Mouse (Mus musculus) stomach, embryonic 16.5 days (tissue): ENCODE data around the gene Cox6a2. TPM values are rescaled to one million over a fixed set of nuclear protein-coding genes. Genes with fewer than 3 reads are reported as not detected.

Source experiments
- ATAC-seq: fragments of 200-750 bp; cut with Nextera tagmentation; 2 replicates; pipeline ENCODE4 v1.8.0; 2017; ENCODE audit warnings: moderate number of reproducible peaks, moderate TSS enrichment; ENCODE audit not compliant: insufficient read depth, low FRiP score
- H3K27ac ChIP-seq: fragments of 300-500 bp; sonication (generic); 2 replicates; pipeline ENCODE4 v1.5.1; 2014; ENCODE audit warnings: low read length
- H3K27me3 ChIP-seq: fragments of 300-500 bp; sonication (generic); 2 replicates; pipeline ENCODE4 v1.6.1; 2014; ENCODE audit warnings: low read length, control low read depth, mixed read lengths; ENCODE audit not compliant: control insufficient read depth, insufficient read depth
- H3K36me3 ChIP-seq: fragments of 300-500 bp; sonication (generic); 2 replicates; pipeline ENCODE4 v1.6.1; 2014; ENCODE audit warnings: low read length; ENCODE audit not compliant: control insufficient read depth, insufficient read depth
- H3K4me1 ChIP-seq: fragments of 300-500 bp; sonication (generic); 2 replicates; pipeline ENCODE4 v1.6.1; 2014; ENCODE audit warnings: low read length, control low read depth, mixed read lengths; ENCODE audit not compliant: control insufficient read depth, insufficient read depth
- H3K4me2 ChIP-seq: fragments of 300-500 bp; sonication (generic); 2 replicates; pipeline ENCODE4 v1.6.1; 2014; ENCODE audit warnings: low read depth, low read length, mixed read lengths
- H3K4me3 ChIP-seq: fragments of 300-500 bp; sonication (generic); replicated peaks from 2 replicates; pipeline ENCODE4 v1.5.1; 2014; ENCODE audit warnings: mild to moderate bottlenecking, low read length
- H3K9ac ChIP-seq: fragments of 300-500 bp; sonication (generic); 2 replicates; pipeline ENCODE4 v1.6.1; 2014; ENCODE audit warnings: low read length
- H3K9me3 ChIP-seq: fragments of 300-500 bp; sonication (generic); replicated peaks from 2 replicates; pipeline ENCODE4 v1.6.1; 2016; ENCODE audit warnings: low read length, control low read depth; ENCODE audit not compliant: control insufficient read depth
- WGBS: fragments of 180-500 bp; shearing (Covaris S2); extraction: QIAGEN DNeasy Blood & Tissue Kit; methylation state at CpG from one replicate; pipeline ENCODE4 v1.1.7; 2014; 5-methylcytosine and 5-hydroxymethylcytosine counted together
- polyA plus RNA-seq: library from polyadenylated mRNA; unstranded; fragments of >200 nt; fragmentation: Nextera tagmentation; extraction: Ambion mirVana; gene quantifications from 2 replicates; pipeline ENCODE4 v1.2.1, GENCODE M21; 2015

Gene Cox6a2
- polyA plus RNA-seq, 1 experiment from 2014 or later, result 35.0 TPM

DNA sequence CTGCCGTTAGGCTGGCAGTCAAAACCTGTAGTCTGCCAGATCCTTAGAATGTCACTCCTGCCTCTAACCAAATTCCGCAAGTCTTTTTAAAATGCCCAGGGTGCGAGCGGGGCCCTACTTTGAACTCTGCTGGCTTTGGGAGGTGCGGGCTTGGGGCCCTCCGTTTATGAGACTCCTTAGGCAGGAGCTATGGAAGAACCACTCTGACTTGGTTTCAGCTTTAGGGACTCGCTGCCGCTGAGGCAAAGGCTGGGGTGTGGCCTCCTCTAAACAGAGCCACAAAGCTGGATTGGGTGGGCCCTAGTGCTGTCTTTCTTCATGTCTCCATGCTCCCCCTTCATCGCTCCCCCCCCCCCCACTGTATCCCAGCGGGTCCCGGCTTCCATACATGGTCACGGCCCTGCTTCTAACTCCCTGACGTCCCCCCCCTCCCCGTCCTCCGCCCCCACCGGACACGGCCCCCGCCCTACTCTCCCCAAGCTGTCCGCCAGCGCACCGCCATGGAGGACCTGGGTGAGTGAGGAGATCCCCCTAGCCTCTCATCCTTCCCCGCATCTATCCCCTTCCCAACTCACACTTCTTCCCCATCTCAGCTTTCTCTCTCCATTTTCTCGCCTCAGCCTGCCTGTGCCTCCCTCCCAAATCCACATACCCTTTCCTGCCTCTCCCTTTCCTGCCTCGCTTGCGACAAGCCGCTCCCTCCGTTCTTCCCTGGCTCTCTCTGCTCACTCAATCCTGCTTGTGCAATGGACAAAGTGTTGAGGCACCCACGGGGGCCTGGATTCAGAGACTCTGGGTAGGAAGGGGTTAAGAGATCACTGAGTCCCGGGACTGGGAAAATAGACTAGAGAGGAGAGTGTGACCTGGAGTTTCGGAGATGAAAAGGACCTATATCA lies 40.6 kb upstream of the Cox6a2 start, which contains the start of gene Tgfb1i1:
Gene Tgfb1i1, plus strand, starts transcription at position 317 of the 896 bp plus-strand sequence.
- Histone ChIP-seq H3K9me3 (no peaks in the 10 kb centered on the region), H3K4me2 (peak within 1 kb of the TSS; percentile 83), H3K27ac (peak within 1 kb of the TSS; percentile 99), H3K4me3 (peak within 1 kb of the TSS; percentile 76), H3K9ac (peak within 1 kb of the TSS; percentile 95), H3K36me3 (peaks cover 17% of the 10 kb centered on the region), H3K4me1 (peaks cover 16% of the 10 kb centered on the region), H3K27me3 (no peaks in the 10 kb centered on the region)
- ATAC-seq, result peak; percentile 92
- 3% methylated on average over 25 of the region's 30 CpGs for whole genome bisulfite sequencing

- H3K9me3 ChIP-seq, result no peaks in the 10 kb centered on the region
- no peaks in the 10 kb centered on the region for H3K27me3 ChIP-seq
- H3K36me3 ChIP-seq, result peaks cover 20% of the 10 kb centered on the region
- 82% methylated on average over 4 of the region's 4 CpGs for WGBS
- no peak for ATAC-seq
- H3K9ac ChIP-seq, result peak overlapping the region; percentile 21; the same call in 1 of the 2 replicates
- peak overlapping the region; percentile 83; the same call in 1 of the 2 replicates for H3K4me2 ChIP-seq
- H3K4me1 ChIP-seq, result peaks cover 16% of the 10 kb centered on the region
- no peak overlapping the region for H3K4me3 ChIP-seq
- H3K27ac ChIP-seq, result peak overlapping the region; percentile 99
Observed at GRCm38 (mm10) chr7:128245547-128245946, 39.4 kb upstream of the Cox6a2 start.

GRCm38 (mm10) chr7:128244410-128245025 lies 38.3 kb upstream of the Cox6a2 start:
- Histone ChIP-seq H3K4me2 (no peak overlapping the region), H3K9ac (peak overlapping the region; percentile 3; the same call in 1 of the 2 replicates), H3K4me1 (peaks cover 10% of the 10 kb centered on the region), H3K36me3 (peaks cover 21% of the 10 kb centered on the region), H3K4me3 (no peak overlapping the region), H3K9me3 (no peaks in the 10 kb centered on the region), H3K27ac (no peak overlapping the region), H3K27me3 (no peaks in the 10 kb centered on the region)
- ATAC-seq, result no peak
- 92% methylated on average over 18 of the region's 18 CpGs for WGBS

- WGBS, result 58% methylated on average over 10 of the region's 10 CpGs
- Histone ChIP-seq H3K4me3 (no peak overlapping the region), H3K9me3 (no peaks in the 10 kb centered on the region), H3K36me3 (peaks cover 21% of the 10 kb centered on the region), H3K4me1 (peaks cover 10% of the 10 kb centered on the region), H3K4me2 (no peak overlapping the region), H3K9ac (peak overlapping the region; percentile 3; the same call in 1 of the 2 replicates), H3K27me3 (no peaks in the 10 kb centered on the region), H3K27ac (no peak overlapping the region)
- no peak for ATAC-seq
Observed at GRCm38 (mm10) chr7:128243921-128244320, 37.7 kb upstream of the Cox6a2 start.

- Histone ChIP-seq H3K4me1 (peaks cover 10% of the 10 kb centered on the region), H3K27ac (no peak overlapping the region), H3K36me3 (peaks cover 21% of the 10 kb centered on the region), H3K27me3 (no peaks in the 10 kb centered on the region), H3K4me2 (no peak overlapping the region), H3K9ac (no peak overlapping the region), H3K9me3 (no peaks in the 10 kb centered on the region), H3K4me3 (no peak overlapping the region)
- no peak for ATAC-seq
- WGBS, result 93% methylated on average over 16 of the region's 16 CpGs
Observed at GRCm38 (mm10) chr7:128242331-128242730, 36.1 kb upstream of the Cox6a2 start.

DNA sequence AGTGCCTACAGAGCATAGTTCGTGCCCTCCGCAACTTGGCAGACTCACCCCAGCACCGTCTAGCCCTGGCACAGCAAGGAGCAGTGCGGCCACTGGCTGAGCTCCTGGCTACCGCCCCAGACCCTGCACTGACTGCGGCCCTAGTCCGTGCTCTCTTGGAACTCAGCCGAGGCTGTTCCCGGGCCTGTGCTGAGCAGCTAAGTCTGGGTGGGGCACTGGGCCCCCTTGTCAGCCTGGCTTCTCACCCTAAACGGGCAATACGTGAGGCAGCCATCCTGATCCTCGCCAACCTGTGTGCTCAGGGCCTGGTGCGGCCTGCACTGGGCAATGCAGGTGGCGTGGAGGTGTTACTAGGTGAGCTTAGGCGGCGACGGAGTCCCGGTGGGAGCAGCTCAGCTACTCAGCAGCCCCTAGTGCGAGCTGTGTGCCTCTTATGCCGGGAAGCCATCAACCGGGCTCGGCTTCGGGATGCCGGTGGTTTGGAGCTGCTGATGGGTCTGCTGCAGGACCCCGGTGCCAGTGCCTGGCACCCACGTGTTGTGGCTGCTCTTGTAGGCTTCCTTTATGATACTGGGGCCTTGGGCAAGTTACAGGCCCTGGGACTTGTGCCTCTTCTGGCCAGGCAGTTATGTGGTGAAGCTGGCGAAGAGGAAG lies 34.1 kb upstream of the Cox6a2 start:
- H3K9ac ChIP-seq, result peak overlapping the region; percentile 43; the same call in 1 of the 2 replicates
- peaks cover 21% of the 10 kb centered on the region for H3K36me3 ChIP-seq
- H3K27me3 ChIP-seq, result no peaks in the 10 kb centered on the region

DNA sequence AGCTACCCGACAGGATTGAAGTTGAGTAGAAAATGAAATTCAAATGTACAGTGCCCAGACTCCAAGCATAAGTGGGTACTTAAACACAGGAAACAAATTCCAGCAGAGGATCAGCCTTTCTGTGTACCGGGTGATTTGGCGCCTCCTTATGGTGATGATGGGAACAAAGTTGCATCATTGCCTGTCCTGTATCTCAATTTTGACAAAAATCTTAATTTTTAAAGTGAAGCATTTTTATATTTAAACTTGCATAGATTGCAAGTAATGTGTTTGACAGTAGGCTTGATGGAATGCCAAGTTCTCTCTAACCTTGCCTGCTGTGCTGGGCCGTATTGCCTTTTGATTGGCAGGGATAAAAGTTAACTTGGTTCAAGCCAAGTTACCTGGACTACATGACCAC lies 32.8 kb upstream of the Cox6a2 start:
- Histone ChIP-seq H3K27me3 (no peaks in the 10 kb centered on the region), H3K36me3 (0 out of 2 replicates have a peak, but pooled peaks cover 14% of the 10 kb centered on the region), H3K4me3 (peak overlapping the region; percentile 72), H3K4me1 (peaks cover 5% of the 10 kb centered on the region), H3K9me3 (no peaks in the 10 kb centered on the region), H3K27ac (peak overlapping the region; percentile 92), H3K9ac (peak overlapping the region; percentile 66), H3K4me2 (peak overlapping the region; percentile 86)
- ATAC-seq, result no peak
- WGBS, result 24% methylated on average over 4 of the region's 4 CpGs

More for the DNA sequence above, 34.1 kb upstream of the Cox6a2 start:
- no peak for ATAC-seq
- 94% methylated on average over 27 of the region's 27 CpGs for WGBS
- H3K27ac ChIP-seq, result no peak overlapping the region
- no peak overlapping the region for H3K4me3 ChIP-seq
- peaks cover 5% of the 10 kb centered on the region for H3K4me1 ChIP-seq
- H3K4me2 ChIP-seq, result no peak overlapping the region
- H3K9me3 ChIP-seq, result no peaks in the 10 kb centered on the region

GRCm38 (mm10) chr7:128237927-128238778 lies 32.0 kb upstream of the Cox6a2 start, which contains the start of gene 9130023H24Rik:
9130023H24Rik (minus strand) TSS chr7:128238031.
- H3K27me3 ChIP-seq, result no peaks in the 10 kb centered on the region
- H3K4me1 ChIP-seq, result peaks cover 5% of the 10 kb centered on the region
- peak within 1 kb of the TSS; percentile 72 for H3K4me3 ChIP-seq
- whole genome bisulfite sequencing, result under 1% methylated on average over 72 of the region's 72 CpGs
- peak; percentile 89 for ATAC-seq
- peak within 1 kb of the TSS; percentile 86 for H3K4me2 ChIP-seq
- peak within 1 kb of the TSS; percentile 99 for H3K27ac ChIP-seq
- peak within 1 kb of the TSS; percentile 91 for H3K9ac ChIP-seq
- 0 out of 2 replicates have a peak, but pooled peaks cover 12% of the 10 kb centered on the region for H3K36me3 ChIP-seq
- H3K9me3 ChIP-seq, result no peaks in the 10 kb centered on the region
